ENCODE assay signal across 15 mouse cellular contexts in the genomic region with DNA sequence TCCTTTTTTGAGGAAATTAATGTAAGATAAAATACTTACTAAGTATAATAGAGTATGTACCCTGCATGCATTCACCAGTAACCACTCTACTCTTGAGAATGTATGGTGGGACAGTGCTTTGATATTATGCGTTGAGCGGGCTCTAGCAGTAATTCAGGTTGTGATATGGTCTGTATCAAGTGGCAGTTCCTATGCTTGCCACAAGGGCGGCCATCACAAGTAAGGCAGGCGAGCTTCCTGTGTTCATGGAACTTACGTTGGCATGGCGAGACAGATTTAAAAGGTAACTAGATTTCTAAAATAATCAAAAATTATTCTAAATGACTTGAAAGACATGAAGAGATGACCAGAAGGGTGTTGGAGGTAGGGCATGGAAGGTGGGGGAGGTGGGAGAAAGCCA. TPM values are rescaled to one million over a fixed set of nuclear protein-coding genes. Genes with fewer than 3 reads are reported as not detected.
DNase-seq lines count a peak whose midpoint lies in the region; ATAC-seq and TF ChIP-seq lines count a peak whose summit lies in the region.
"Had no signal": no experiment of that assay in that cellular context is flagged by ENCODE, and none has a peak within 500 bp of the region (broad histone marks: within the 10 kb centered on the region; RNA-seq: fewer than 3 reads in every experiment).

No protein-coding gene starts in this region.

- DNase-seq in CD4-positive, CD25-positive, alpha-beta regulatory T cell, adult 2 months (ENCODE audit: low read depth, low spot score) = peak; percentile 71
- no peak for DNase-seq in left cerebral cortex, adult 2 months (ENCODE audit: extremely low spot score in 1 of 2, low spot score in 2 of 2)
- DNase-seq in left cerebral cortex, adult 8-10 months (ENCODE audit: low spot score in 2 of 2) = no peak
- peak; percentile 41 for DNase-seq in A20 (ENCODE audit: low read depth, low spot score)
- no peak for DNase-seq in spleen, adult 12 weeks (ENCODE audit: low spot score)
- DNase-seq: cerebellum, adult 18-20 months; kidney, adult 18-20 months; kidney, postnatal 4 days had no signal

- peaks cover 2% of the 10 kb centered on the region; the same call in 1 of the 2 replicates for H3K4me1 ChIP-seq in cortical plate, adult 2 months (ENCODE audit: control insufficient read depth, insufficient read depth, low read length)

- no peak for TF ChIP-seq POLR2A in cortical plate, adult 2 months (IDR thresholded peaks at IDR 0.05; ENCODE audit: extremely low read depth, insufficient read depth, low read length)

- H3K27ac ChIP-seq in left cerebral cortex, adult 2 months = no peak overlapping the region
- no peak overlapping the region for H3K27ac ChIP-seq in cortical plate, adult 2 months (ENCODE audit: insufficient read depth, low read length)
- H3K27ac ChIP-seq: heart, embryonic 13.5 days; limb, embryonic 13.5 days; macrophage had no signal

- peak; percentile 45 for TF ChIP-seq CTCF in left cerebral cortex, adult 2 months (IDR thresholded peaks at IDR 0.05)
- TF ChIP-seq CTCF in cortical plate, adult 2 months (IDR thresholded peaks at IDR 0.05; ENCODE audit: extremely low read depth, insufficient read depth, low read length) = peak; percentile 23; the same call in 1 of the 2 replicates

- intact Hi-C loops in left cerebral cortex, adult 2 months (cut with DNase I) = no loop called here

- ATAC-seq in CD4-positive, CD25-positive, alpha-beta regulatory T cell, adult 4 months = no peak
- ATAC-seq in megakaryocyte-erythroid progenitor cell, adult 5-6 weeks (replicated peaks; ENCODE audit: low FRiP score, low TSS enrichment, poor library complexity, severe bottlenecking) = no peak
- ATAC-seq: forebrain, embryonic 14.5 days had no signal

- H3K4me3 ChIP-seq in left cerebral cortex, adult 2 months = no peak overlapping the region
- H3K4me3 ChIP-seq in cortical plate, adult 2 months (ENCODE audit: insufficient read depth, low read length) = no peak overlapping the region
- H3K4me3 ChIP-seq: heart, embryonic 13.5 days; limb, embryonic 13.5 days had no signal

RNA-seq across cellular contexts. Expression of a gene that starts 5.3 kb away (rescaled TPM):
- polyA plus RNA-seq in CD4-positive, CD25-positive, alpha-beta regulatory T cell, adult 4 months (2017; shearing (Covaris generic)) = 10 to 100 TPM; 40.6 to 59.7 TPM
- 10 to 100 TPM; 36.7 to 36.9 TPM for total RNA-seq in left cerebral cortex, adult 2 months (2021)
- total RNA-seq in left cerebral cortex, adult 8-10 months (2022) = 10 to 100 TPM; 29.9 to 37.5 (median 32.7) TPM
- polyA plus RNA-seq in cortical plate, adult 2 months (2012; rRNA removed) = 33.9 and 35.4 TPM in 2 replicates
- 117 and 124 TPM in 2 replicates for total RNA-seq in megakaryocyte-erythroid progenitor cell, adult 5-6 weeks (2014; fragmentation: Nextera tagmentation)
- 81.7 and 94.7 TPM in 2 replicates for total RNA-seq in megakaryocyte-erythroid progenitor cell, adult 5-6 weeks (2017)

Comparison
In these comparisons a context has a peak if more than half of its experiments do, and no peak if none do; other contexts are left out.
1. DNase-seq: peak in CD4-positive, CD25-positive, alpha-beta regulatory T cell, adult 2 months (single experiment) and A20 (single experiment); none in left cerebral cortex, adult 2 months (0 of 2), left cerebral cortex, adult 8-10 months (0 of 2) and spleen, adult 12 weeks (single experiment).